Mouse (Mus musculus) bone marrow macrophage, adult 2 months (primary cell): Measurements from ENCODE around the gene Camk2g.

ENCODE experiments used
- CTCF ChIP-seq: IDR thresholded peaks from 2 replicates; pipeline ENCODE4 v1.5.1; 2012; ENCODE audit warnings: low read depth, mild to moderate bottlenecking, low read length, moderate library complexity
- POLR2A ChIP-seq: IDR thresholded peaks from 2 replicates; pipeline ENCODE4 v1.6.1; 2012; ENCODE audit warnings: mild to moderate bottlenecking, low read depth, low read length, borderline replicate concordance

GRCm38 (mm10) chr14:20725660-20726339 is 68.1 kb downstream of the Camk2g start:
- TF ChIP-seq CTCF (no peak), POLR2A (no peak)
